Mouse (Mus musculus) gonadal fat pad, adult 2 months (tissue): ENCODE measurements at regions not wholly inside any gene's neighbourhood (a gene's known extent, or its start where the extent isn't known, plus 50 kb on each side); places are given as distances from the start of the nearest gene placed in this dataset.

ENCODE experiments used
- DNase-seq: peaks from one replicate; pipeline ENCODE4 v3.0.0-alpha.2; 2012; ENCODE audit warnings: low read depth

DNA sequence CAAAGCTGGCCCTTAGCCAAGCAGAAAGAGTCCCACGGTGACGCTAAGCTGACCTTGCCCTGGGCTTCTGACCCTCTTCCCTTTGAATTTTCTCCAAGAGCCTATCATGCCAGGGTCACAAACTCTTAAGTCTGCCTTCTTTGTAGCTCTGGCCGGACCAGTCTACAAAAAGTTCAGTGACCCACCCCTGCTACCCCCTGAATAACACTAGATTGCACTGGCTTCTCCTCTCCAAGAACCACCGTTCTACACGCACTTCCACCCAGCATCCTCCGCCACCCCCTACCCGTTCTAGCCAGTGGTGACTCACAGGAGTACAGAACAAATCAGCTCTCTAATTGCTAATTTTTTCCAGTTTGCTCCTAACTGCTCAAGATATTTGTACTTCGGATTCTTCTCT, 325.0 kb downstream of the Tns1 start:
- DNase-seq, result no peak

DNA sequence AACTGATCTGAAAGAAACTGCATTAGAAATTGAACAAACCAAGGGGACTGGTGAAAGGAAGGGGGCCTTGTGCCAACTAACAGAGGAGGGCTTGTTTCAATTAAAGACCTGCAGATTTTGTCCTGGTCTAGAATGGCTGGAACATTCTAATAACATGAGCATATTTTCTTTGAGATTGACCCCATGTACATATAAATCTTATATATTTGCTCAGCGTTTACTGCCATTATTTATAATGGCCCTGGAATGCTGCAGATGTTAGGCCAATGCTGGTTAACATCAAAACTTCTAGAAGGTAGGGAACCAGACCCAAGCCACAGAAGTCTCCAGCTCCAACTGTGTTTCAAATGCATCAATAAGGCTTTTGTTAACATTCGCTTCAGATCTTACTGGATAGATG, 326.4 kb downstream of the Tns1 start:
- no peak for DNase-seq

DNA sequence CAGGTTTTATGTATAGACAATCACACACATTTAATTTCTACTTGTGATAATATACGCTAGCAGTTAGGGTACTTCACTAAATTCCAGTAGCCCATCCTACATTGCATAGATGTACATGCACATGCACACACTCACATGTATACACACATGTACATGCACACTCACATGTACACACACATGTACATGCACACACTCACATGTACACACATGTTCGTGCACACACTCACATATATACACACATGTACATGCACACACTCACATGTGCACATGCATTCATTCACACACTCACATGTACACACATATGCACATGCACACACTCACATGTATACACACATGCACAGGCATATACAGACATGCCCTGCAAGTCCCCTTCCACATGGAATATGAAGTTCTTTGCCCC, 326.8 kb downstream of the Tns1 start:
- no peak for DNase-seq

DNA sequence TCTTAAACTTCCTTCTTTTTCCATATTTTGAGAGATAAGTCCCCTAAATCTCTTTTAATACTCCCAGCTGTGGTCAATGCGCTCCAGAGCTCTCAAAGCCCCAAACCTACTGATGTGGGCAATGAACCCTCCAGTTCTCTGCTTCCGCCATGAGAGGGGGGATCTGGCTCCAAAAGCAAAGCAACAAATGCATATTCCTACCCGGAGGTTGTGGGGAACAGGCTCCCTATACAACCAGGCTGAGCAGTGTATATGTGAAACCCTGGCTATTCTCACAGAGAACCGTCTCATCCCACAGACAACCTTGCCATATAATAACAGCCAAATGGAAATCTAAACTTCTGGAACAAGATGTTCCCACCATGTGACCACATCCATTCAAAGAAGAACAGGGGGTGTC, 330.4 kb downstream of the Tns1 start:
- DNase-seq, result no peak

DNA sequence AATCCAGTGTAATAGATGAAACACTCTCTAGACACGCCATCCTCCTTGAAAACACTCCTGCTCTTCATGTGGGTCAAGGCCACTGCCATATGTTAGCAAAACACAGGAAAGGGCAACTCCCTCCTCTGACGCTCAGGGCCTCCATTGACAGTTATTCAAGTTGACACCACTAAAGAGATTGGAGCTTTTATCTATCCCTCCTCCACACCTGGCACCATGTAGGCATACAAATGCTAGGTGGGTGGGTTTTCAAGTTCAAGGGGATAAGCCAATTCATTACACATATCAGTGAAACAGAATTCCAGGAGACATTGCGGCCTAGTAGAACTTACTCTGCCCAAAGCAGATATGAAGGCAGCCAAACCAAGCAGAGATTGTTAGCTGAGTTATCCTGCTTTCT, 331.0 kb downstream of the Tns1 start:
- no peak for DNase-seq

DNA sequence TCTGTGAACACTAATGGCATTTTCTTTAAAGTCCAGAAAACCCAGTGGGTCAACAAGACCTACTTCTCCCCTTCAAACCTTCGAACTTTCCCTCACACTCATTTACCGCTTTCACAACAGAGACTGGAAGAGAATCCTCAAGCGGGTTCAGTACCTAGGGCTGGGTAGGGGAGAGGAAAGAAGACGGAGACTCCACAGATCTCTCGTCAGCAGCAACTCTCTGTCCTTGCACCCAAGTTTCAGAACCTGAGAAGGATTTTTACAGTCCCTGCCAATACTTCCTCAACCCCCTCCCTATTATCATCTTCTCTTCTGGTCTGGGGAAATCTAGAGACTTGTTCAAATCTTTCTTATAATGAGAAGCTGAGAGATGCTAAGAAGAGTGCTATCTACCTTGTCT, 331.9 kb downstream of the Tns1 start:
- no peak for DNase-seq

DNA sequence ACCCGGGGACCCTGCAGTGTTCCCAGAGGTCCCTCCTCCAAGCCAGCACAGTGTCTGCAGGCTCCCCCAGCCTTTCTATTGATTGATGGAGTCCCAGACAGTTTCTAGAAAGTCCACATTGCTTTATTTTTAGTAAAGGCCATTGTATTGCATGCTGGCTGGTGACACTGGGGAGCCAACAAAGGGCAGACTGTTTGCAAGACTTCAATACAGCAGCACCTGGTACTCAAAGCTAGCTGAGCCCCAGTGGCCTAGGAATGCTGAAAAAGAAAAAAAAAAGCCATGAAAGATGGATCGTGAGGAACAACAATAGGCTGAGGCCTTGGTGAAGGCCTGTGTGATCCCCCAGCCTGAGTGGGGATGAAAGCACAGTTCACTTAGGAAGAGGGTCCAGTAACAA, 336.6 kb downstream of the Tns1 start:
- DNase-seq, result no peak

DNA sequence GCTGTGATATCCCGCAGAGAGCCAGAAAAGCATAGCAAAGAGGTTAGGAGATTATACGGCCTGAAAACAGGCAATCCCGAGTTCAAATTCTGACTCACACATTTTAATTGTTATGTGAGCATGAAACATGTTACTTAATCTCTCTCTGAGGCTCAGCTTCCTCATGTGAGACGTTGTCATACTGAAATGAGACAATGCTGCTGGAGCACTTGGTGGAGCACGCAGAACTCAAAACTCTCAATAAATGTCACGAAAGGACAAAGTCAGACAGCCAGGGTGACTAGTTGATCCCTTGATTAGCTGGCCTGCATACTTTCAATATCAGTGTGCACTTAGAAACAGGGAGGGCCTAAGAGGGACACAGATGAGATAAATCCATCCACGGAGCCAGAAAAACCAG, 337.0 kb downstream of the Tns1 start:
- no peak for DNase-seq

DNA sequence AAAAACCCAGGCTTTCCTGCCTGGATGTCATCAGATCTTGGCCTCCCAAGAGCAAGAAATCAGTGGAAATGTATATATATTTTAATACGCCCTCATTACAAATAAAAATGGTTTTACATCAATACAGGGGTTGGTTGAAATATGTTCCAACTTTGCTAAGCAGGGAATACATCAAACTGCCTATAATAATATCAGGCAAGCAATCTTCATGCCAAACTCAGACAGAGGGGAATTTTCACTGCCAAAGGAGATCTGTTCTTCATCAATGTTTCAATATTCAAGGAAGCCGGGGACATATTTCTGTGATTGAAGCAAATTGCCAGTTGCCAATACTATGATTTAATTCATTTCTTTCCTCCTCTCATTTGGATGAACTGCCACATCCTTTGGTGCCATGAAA, 340.9 kb downstream of the Tns1 start:
- no peak for DNase-seq

DNA sequence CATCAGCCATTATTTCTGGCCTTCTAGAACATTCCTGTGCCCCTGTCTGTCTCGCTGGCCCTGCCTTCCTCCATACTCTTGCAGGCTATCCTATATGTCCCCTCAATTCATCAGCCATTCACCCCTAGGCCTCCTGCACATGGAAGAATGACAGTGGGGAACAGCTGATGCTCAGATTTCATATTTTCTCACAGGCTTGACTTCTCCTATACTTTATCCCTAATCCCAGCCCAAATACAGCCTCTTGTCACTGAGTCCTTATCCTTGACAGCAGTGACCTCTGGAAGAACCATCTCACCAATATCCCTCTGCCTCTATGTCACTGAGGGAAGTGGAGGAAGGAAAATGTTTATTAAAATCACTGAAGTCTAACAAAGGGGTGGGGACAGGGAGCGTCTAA, 341.4 kb downstream of the Tns1 start:
- no peak for DNase-seq

DNA sequence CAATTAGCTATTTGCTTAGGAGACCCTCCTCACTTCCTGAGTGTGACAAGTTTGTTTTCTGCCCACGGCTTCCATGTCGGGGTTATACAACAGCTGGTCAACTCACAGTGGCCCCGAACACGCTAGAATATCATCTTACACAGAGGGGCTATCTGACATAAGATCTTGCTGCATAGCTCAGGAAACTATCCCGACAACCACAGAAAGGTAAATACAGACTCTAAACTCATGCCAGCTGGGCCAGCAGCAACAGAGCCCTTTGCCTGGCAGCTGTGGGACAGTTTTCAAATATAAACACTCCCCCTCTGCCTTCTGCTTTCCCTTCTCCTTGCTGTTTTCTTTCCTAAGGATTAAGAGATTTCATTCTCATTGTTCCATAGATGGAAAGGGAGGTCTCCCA, 352.5 kb downstream of the Tns1 start:
- DNase-seq, result no peak

DNA sequence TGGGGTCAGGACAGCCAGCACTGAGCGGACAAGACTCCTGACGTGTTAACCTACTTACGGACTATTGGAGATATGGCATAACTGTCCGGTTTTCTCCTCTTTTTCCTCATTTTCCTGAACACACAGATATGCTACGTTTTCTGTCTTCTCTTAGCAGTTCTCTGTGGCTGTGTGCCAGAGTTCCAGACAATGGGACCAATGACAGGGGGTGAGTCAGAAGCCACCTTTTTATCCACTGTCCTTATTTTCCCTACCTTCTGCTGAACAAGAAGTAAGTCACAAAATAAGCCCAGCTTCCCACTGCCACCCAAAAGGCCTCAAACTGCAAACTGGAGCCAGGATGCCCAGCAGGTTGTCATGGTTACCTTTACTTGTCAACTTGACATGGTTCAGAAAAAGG, 353.6 kb downstream of the Tns1 start:
- DNase-seq, result no peak

DNA sequence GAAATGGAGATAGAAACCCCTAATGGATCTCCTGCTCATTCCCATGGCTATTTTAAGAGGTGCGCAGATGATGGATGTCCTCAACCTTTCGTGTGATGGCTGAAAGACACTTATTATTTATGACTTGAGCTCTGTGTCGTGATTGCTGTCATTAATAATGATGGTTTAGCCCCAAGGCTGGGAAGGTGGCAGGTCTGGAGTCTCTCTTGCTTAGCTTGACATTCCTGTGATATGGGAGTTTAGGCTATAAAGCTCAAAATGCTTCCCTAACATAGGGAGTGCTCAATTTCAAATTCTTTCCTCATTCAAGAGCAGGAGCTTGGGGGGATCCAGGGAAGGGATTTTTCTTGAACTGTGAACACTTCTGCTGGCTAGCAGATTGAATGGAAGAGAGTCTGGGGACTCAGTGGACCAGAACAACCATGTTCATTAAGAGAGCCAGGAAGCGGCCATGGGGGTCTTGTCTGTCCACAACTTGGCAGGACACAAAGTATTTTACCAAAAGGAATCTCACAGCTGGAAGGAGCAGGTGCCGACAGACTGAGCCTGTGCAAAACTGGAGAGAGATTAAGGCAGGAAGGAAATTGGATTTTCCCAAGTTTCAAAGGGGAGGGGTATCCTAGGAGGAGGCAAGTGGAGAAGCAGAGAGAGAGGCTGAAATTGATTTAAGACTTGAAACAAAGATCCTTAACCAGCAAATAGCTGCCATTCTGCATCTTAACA, 359.5 kb downstream of the Tns1 start:
- DNase-seq, result no peak

DNA sequence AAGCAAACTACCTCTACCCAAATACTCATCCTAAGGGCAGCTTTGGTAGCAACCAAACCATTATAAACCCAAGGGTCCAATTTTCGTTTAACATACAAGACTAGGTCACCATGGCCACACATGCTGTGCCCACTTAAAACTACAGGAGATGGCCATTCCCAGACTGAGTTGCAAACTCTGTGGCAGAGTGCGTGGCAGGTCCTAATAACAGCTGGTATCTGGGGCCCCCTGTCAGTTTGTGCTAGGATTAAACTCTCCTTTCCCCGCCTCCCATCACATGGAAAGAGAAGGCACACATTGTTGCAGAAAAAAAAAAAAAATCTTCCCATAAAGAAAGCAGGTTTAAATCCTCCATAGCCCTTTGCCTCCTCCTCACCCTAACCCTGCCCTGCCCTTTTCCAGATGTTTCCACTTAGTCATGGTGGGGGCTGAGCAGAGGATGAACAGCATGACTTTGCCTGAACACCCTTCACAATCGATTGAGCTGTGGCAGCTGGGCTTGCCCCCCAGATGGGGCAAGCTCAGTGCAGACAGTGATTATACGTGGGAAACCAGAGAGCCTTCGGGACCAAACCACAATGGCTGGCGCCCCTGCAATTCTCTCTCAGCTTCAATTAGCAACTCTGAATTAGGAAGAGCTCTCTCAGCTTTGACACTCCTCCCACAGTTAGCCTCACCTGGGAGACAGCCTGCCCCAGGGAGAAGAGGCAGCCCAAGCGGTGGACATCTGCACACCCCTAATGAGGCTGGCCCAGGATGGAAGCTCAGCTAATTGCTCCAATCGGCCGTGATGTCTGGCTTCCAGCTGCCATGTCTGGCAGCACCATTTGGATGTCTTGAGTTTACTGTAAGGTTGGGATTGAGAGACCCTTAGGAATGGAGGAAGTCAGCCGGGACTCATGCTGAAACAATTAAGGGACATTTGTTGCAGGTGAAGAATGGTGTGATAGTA, 365.9 kb downstream of the Tns1 start:
- no peak for DNase-seq

DNA sequence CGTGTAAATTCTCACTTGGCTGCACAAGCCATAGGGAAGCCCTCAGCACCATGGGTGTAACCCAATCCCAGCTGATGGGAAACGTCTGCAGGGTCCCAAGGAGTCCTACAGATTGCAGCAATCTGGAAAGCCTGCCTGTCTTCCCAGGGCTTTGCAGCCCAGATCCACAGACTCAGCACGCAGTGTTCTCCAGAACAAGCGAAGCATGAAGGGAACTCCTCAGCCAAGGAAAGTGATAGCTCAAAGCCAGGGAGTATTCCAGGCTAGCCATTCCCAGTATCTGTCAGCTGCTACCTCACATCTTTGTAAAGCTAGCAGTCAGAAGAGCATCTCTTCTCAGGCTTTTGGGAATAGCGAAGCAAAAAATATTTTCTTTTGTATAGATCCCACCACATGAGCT, 368.5 kb downstream of the Tns1 start:
- DNase-seq, result no peak

DNA sequence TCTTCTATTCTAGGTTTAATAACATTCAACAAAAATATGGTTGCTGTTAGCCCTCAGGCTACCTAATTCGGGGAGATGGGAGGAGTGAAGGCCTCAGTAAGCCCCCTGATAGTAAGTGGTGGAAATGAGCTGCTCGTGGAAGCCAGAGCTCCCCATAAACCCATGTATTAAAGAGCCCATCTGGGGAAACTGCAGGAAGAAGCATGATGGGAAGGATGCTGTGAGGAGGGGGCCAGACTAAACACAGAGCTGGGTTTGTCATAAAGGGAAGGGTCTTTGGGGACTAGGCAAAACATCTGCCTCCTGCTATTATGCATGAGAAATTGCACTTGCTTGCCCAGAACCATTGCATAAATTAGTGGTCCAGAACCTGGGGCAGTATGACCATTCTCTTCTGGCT, 369.3 kb downstream of the Tns1 start:
- DNase-seq, result no peak

DNA sequence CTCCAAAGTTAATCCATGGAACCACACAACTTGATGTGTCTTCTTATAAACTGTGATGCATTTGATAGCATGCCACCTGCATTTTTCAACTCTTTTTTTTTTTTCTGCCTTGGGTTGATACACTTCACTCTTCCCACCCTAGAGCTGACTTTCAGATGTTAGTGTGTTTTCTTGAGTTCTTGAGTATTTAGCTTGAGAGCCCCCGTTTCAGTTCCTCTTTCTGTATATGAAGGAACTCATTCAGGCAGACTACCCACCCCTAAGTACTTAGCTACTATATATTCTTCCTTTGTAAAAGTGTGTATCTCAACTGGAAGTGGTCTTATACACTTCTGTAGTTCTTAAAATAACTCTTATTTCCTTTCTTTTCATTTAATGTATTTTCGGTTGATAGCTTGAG, 371.1 kb downstream of the Tns1 start:
- no peak for DNase-seq

DNA sequence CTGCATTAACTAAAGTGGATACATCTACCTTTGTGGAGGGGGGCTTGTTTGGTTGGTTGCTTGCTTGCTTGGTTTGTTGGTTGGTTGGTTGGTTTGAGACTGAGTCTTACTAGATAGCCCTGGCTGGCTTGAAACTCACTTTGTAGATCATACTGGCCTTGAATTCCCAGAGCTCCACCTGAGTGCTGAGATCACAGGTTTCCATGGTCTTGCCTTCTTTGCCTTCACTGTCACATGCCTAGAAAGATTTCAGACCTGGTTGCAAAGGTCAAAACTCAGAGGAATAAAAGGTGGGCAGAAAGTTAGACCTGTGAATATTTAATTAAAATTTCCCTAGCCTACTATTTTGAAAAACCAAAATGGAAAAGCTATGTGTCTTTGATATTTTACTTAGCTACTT, 375.5 kb downstream of the Tns1 start:
- DNase-seq, result no peak

DNA sequence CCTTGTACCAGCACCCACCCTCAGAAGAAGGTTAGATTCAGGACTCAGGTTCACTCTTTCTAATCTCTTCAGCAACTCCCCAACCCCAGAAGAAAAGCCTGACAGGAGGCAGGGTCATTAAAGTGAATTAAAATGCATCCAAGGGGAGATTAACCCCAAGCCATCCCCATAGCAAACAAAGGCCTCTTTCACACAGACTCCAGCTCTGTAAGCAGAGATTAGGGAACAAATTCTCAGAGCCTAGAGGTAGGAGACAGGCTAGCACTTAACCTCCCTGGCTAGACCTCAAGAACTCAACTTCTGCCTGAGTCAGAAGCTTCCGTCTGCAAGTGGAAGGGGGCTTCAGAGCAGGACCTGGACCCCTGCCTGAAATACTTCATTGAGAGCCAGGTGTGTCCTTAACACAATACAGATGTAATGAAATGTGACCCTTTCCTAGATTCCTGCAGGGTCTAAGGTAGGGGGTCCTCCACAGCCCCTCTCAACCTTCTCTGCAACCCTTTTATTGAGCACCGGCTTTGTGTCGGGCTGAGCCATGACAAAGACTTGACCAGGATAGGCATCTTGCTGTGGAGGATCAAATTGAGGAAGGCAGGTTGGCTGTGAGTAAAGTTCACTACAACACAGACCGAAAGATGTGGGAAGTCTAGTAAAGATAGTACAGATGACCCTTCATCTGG, 379.6 kb downstream of the Tns1 start:
- no peak for DNase-seq

DNA sequence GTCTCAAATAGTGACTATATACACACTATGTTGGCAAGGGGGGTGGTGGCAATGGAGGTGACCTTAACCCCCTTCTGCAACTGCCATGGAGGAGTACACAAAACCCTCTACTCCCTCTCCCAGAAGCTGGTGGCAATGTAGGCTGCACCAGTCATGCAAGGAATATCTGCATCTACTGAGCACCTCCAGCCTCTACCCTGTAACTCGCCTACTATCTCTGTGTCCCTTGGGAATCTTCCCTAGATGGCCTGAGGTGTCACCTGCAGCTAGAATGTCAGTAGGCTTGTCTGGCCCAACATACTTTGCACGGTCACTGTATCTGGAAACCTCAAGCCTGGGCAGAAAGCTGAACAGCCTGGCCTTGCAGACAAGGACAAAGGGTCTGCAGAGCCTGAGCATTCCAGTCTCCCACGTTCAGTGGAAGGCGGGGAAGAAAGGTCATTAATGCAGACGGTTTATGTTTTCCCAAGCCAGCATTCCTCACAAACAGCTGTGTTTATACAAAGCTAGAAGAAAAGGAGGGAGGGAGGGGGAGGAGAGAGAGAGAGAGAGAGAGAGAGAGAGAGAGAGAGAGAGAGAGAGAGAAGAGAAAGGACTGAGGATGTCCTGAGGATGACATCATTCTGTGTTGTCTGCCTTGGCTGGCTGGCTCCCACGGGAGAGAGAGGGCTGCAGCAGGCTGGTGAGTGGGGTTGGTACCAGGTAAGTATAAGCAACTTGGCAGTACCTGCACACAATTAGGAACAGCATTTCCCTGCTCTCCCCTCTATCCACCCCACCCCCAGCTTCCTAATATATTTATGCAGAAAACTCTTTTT, 380.3 kb downstream of the Tns1 start:
- DNase-seq, result no peak

DNA sequence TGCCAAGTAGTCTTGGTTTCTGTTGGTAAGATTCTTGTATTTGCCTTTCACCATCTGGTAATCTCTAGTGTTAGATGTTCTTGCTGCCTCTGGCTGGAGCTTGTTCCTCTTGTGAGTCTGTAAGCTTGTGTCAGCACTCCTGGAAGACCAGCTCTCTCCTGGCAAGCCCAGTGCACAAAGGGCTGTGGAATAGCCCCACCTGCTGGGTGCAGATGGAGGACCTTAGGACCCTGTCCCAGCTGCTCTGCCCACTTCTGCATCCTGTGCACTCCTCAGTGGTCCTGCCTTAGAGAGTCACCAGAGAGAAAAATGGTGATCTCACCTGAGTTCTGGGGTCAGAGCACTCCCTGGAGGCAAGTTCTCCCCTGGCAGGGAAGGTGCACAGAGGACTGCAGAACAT, 387.2 kb downstream of the Tns1 start:
- no peak for DNase-seq

DNA sequence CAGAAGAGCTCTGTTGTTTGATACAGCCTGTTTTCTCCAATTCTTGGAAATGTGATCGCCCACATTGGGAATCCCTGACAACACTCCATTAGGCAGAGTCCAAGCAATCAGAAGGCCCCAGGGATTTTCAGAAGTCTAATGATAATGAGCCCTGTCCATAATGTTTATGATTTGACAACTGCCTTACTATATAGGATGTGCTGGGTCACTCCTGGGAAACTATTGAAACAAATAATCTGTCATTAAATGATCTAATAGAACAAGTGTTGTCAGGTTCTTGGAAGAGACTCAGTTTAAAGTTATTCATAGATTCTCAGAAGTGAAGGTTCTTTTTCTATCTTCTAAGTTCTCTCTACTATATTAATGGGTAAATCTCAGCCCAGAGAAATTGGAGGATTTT, 395.9 kb downstream of the Tns1 start:
- no peak for DNase-seq
